Mouse (Mus musculus) midbrain, embryonic 14.5 days (tissue): ENCODE results near the gene Pak6. TPM values are rescaled to one million over a fixed set of nuclear protein-coding genes. Genes with fewer than 3 reads are reported as not detected.

Source experiments
- ATAC-seq: fragments of 200-750 bp; cut with Nextera tagmentation; 2 replicates; pipeline ENCODE4 v1.8.0; 2017; ENCODE audit warnings: moderate number of reproducible peaks, moderate library complexity; ENCODE audit not compliant: low FRiP score, low TSS enrichment
- DNase-seq: peaks from one replicate; pipeline ENCODE4 v3.0.0-alpha.2; 2015
- H3K27ac ChIP-seq: fragments of 300-500 bp; sonication (generic); replicated peaks from 2 replicates; pipeline ENCODE4 v1.5.1; 2014; ENCODE audit warnings: mild to moderate bottlenecking, low read depth, low read length, moderate library complexity
- H3K27me3 ChIP-seq: fragments of 300-500 bp; sonication (generic); 2 replicates; pipeline ENCODE4 v1.6.1; 2014; ENCODE audit warnings: low read length, control low read depth, mixed read lengths; ENCODE audit not compliant: control insufficient read depth, insufficient read depth
- H3K36me3 ChIP-seq: fragments of 300-500 bp; sonication (generic); 2 replicates; pipeline ENCODE4 v1.6.1; 2014; ENCODE audit warnings: low read length, control low read depth; ENCODE audit not compliant: control insufficient read depth, insufficient read depth
- H3K4me1 ChIP-seq: fragments of 300-500 bp; sonication (generic); 2 replicates; pipeline ENCODE4 v1.6.1; 2014; ENCODE audit warnings: mild to moderate bottlenecking, antibody characterized with exemption, low read length, control low read depth; ENCODE audit not compliant: control insufficient read depth, insufficient read depth
- H3K4me2 ChIP-seq: fragments of 300-500 bp; sonication (generic); 2 replicates; pipeline ENCODE4 v1.6.1; 2014; ENCODE audit warnings: mild to moderate bottlenecking, low read length, moderate library complexity
- H3K4me3 ChIP-seq: fragments of 300-500 bp; sonication (generic); replicated peaks from 2 replicates; pipeline ENCODE4 v1.5.1; 2014; ENCODE audit warnings: low read depth, low read length
- H3K9ac ChIP-seq: fragments of 300-500 bp; sonication (generic); replicated peaks from 2 replicates; pipeline ENCODE4 v1.6.1; 2014; ENCODE audit warnings: mild to moderate bottlenecking, low read length, moderate library complexity
- H3K9me3 ChIP-seq: fragments of 300-500 bp; sonication (generic); 2 replicates; pipeline ENCODE4 v1.6.1; 2016; ENCODE audit warnings: low read length, control low read depth, mixed read lengths; ENCODE audit not compliant: control insufficient read depth
- WGBS: fragments of 180-500 bp; shearing (Covaris S2); extraction: QIAGEN DNeasy Blood & Tissue Kit; methylation state at CpG from one replicate; pipeline ENCODE4 v1.1.7; 2014; 5-methylcytosine and 5-hydroxymethylcytosine counted together
- polyA plus RNA-seq: library from polyadenylated mRNA; unstranded; fragments of >200 nt; fragmentation: Nextera tagmentation; extraction: Ambion mirVana; gene quantifications from 2 replicates; pipeline ENCODE4 v1.2.1, GENCODE M21; 2014

The Pak6 gene
- polyA plus RNA-seq, 1 experiment from 2014 or later: 32.4 TPM

DNA sequence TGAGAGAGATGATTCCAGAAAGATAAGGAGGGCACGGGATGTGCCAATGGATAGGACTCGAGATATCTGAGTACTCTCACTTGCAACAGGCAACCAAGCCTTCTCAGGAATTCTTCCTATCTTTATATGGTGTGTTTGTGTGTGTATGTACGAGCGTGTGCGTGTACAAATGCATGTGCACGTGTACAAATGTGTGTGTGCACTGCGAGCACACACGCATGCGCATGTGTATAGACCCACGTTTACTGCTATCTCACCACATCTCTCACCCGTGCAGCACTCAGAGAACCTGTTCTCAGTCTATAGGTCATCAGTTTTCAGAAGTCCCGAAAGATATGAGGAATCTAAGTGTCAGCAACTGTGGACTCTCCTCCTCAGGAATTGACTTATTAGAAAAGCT, 3.6 kb upstream of the Pak6 start:
- Histone ChIP-seq H3K4me2 (peak overlapping the region; percentile 60), H3K4me3 (no peak overlapping the region), H3K4me1 (peaks cover 29% of the 10 kb centered on the region), H3K9ac (0 out of 2 replicates have a peak overlapping the region, but pooled peaks have one; percentile 1), H3K27me3 (no peaks in the 10 kb centered on the region), H3K36me3 (no peaks in the 10 kb centered on the region), H3K9me3 (no peaks in the 10 kb centered on the region), H3K27ac (peak overlapping the region; percentile 81)
- ATAC-seq (no peak), DNase-seq (no peak)
- WGBS: 89% methylated on average over 12 of the region's 12 CpGs

- Histone ChIP-seq H3K36me3 (no peaks in the 10 kb centered on the region), H3K4me3 (peak overlapping the region; percentile 30), H3K4me2 (peak overlapping the region; percentile 60), H3K27me3 (no peaks in the 10 kb centered on the region), H3K4me1 (peaks cover 31% of the 10 kb centered on the region), H3K9ac (peak overlapping the region; percentile 56), H3K27ac (peak overlapping the region; percentile 81), H3K9me3 (no peaks in the 10 kb centered on the region)
- peak; percentile 78 for ATAC-seq
- 0% methylated on average over 4 of the region's 4 CpGs for WGBS
- DNase-seq: peak; percentile 86
These were observed 3.1 kb upstream of the Pak6 start for GRCm38 (mm10) chr2:118659998-118660452.

DNA sequence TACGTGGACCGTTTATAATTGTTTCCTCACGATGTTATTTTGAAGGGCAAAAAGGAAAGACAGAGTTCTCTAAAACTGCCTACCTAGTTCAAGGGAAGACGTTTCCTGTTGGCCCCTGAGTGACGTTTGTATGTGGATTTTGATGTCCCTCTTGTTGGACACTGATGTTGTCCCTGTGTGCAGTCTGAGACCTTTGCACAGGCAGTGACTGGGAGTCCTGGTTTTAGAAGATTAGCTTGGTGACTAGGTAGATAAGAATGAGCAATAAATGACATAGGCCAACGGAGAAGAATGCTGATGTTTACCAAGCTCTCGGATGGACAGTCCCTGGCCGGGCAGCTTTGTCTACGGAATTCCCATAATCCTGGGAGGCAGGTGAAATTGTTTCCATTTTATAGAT, 1.2 kb upstream of the Pak6 start:
- Histone ChIP-seq H3K9ac (no peak overlapping the region), H3K4me3 (no peak overlapping the region), H3K27ac (no peak overlapping the region; the same call in 1 of the 2 replicates), H3K27me3 (no peaks in the 10 kb centered on the region), H3K4me1 (peaks cover 31% of the 10 kb centered on the region), H3K9me3 (no peaks in the 10 kb centered on the region), H3K36me3 (no peaks in the 10 kb centered on the region), H3K4me2 (no peak overlapping the region)
- 84% methylated on average over 9 of the region's 9 CpGs for WGBS
- DNase-seq (no peak), ATAC-seq (no peak)

- Histone ChIP-seq H3K9me3 (no peaks in the 10 kb centered on the region), H3K9ac (peak overlapping the region; percentile 74), H3K27me3 (no peaks in the 10 kb centered on the region), H3K4me1 (peaks cover 31% of the 10 kb centered on the region), H3K4me2 (peak overlapping the region; percentile 88), H3K4me3 (peak overlapping the region; percentile 53), H3K27ac (peak overlapping the region; percentile 82), H3K36me3 (no peaks in the 10 kb centered on the region)
- WGBS: 46% methylated on average over 19 of the region's 19 CpGs
- ATAC-seq: peak; percentile 49; the same call in 1 of the 2 replicates
- peak; percentile 41 for DNase-seq
These were observed 982 bp downstream of the Pak6 start for GRCm38 (mm10) chr2:118663804-118664766.

DNA sequence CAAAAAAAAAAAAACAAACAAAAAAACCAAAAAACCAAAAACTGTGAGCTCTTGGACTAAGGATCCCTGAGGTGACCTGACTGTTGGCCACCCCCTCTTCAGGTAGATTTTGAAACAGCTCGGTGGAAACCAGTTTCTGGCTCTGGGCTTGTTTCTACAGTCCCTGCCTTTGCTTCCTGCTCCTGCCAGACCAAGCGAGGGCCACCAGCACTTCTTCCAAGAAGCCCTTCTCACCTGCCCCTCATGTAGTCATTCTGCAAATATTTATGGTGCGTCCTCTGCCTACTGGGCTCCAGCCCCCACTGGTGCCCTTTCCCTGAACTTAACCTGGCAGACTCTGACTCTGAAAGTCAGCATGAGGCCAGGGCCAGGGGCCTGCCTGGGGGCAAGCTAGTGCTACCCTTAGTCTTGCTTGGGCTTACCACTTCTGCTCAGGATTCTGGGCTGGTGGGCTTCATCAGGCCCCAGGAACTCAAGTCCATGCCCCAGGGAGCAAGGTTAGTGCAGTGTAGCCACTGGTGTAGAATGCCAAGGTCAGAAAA, 1.9 kb downstream of the Pak6 start:
- Histone ChIP-seq H3K9ac (no peak overlapping the region), H3K9me3 (no peaks in the 10 kb centered on the region), H3K4me2 (peak overlapping the region; percentile 88), H3K27me3 (no peaks in the 10 kb centered on the region), H3K4me3 (no peak overlapping the region), H3K36me3 (no peaks in the 10 kb centered on the region), H3K4me1 (peaks cover 27% of the 10 kb centered on the region), H3K27ac (no peak overlapping the region)
- WGBS: 90% methylated on average over 3 of the region's 3 CpGs
- DNase-seq (no peak), ATAC-seq (no peak)

- no peak for DNase-seq
- no peaks in the 10 kb centered on the region for H3K36me3 ChIP-seq
- peaks cover 27% of the 10 kb centered on the region for H3K4me1 ChIP-seq
- ATAC-seq: no peak
- no peak overlapping the region for H3K27ac ChIP-seq
- H3K9me3 ChIP-seq: no peaks in the 10 kb centered on the region
- H3K27me3 ChIP-seq: no peaks in the 10 kb centered on the region
- no peak overlapping the region; the same call in 1 of the 2 replicates for H3K9ac ChIP-seq
- H3K4me3 ChIP-seq: no peak overlapping the region
- H3K4me2 ChIP-seq: peak overlapping the region; percentile 88
- WGBS: 88% methylated on average over 4 of the region's 4 CpGs
These were observed 2.5 kb downstream of the Pak6 start for GRCm38 (mm10) chr2:118665616-118666015.

GRCm38 (mm10) chr2:118667181-118667580, 4.1 kb downstream of the Pak6 start:
- no peaks in the 10 kb centered on the region for H3K9me3 ChIP-seq
- ATAC-seq (no peak), DNase-seq (no peak)
- no peak overlapping the region for H3K4me2 ChIP-seq
- no peak overlapping the region for H3K4me3 ChIP-seq
- H3K27me3 ChIP-seq: no peaks in the 10 kb centered on the region
- 79% methylated on average over 5 of the region's 5 CpGs for WGBS
- peaks cover 27% of the 10 kb centered on the region for H3K4me1 ChIP-seq
- H3K36me3 ChIP-seq: no peaks in the 10 kb centered on the region
- no peak overlapping the region for H3K27ac ChIP-seq
- H3K9ac ChIP-seq: no peak overlapping the region

DNA sequence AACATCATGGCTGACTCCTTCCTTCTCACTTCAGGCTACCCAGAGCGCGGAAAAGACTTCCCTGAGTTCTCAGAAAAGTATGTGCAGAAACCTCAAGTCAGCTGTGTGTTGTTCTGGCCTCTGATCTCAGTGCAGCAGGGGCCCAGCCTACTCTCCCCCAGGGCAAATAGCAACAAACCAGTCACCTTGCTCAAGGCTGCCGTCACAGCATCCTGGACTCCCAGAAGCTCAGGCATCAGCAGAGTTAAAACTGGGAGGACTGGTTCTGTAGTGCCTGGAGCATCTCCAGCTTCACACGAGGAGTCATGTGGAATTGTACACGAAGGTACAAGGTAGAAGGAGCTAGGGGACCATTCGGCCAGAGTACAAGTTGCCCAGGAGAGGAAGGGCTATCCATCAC, 6.1 kb downstream of the Pak6 start:
- H3K9ac ChIP-seq: no peak overlapping the region

More for the DNA sequence above, 6.1 kb downstream of the Pak6 start:
- WGBS: 78% methylated on average over 6 of the region's 6 CpGs
- Histone ChIP-seq H3K27me3 (no peaks in the 10 kb centered on the region; the same call in 1 of the 2 replicates), H3K27ac (no peak overlapping the region), H3K4me1 (peaks cover 14% of the 10 kb centered on the region), H3K4me3 (no peak overlapping the region), H3K36me3 (no peaks in the 10 kb centered on the region), H3K4me2 (no peak overlapping the region), H3K9me3 (no peaks in the 10 kb centered on the region)
- no peak for ATAC-seq
- no peak for DNase-seq
